Comparison of ENCODE assay signal across 10 mouse cellular contexts in the genomic region with DNA sequence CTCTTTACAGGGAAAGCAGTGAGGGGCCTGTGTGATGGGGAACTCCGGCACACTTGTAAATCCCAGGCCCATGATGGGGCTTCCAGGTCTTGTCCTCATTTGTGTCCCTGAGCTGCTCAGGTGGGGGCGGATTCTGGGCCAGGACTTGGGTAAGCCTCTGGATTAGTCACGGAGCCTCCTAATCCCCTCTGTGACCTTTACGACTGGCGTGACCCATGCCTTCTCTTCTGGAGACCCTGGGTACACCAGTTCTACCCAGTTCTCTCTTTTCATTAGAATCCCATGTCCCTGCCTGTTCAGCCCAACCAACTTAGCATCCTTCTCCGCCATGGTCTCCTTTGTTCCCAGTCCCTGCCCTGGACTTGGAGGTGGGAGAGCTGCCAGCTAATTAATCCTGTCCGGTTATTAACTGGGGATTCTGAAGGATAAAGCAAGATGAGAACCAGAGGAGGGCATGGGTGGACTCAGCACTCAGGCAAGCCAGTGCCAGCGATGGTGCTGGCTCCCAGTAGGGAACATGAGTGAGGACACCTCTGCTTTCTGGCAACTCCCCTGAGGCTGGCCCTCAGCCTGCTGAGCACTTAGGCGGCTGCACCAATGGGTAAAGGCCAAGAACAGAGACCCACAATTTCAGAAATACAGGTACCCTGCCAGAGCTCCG. TPM values are rescaled to one million over a fixed set of nuclear protein-coding genes. Genes with fewer than 3 reads are reported as not detected.
A peak's percentile ranks its signal among the peaks of the same experiment; 100 is the strongest.
DNase-seq lines count a peak whose midpoint lies in the region; ATAC-seq and TF ChIP-seq lines count a peak whose summit lies in the region.
"Had no signal": no experiment of that assay in that cellular context is flagged by ENCODE, and none has a peak within 500 bp of the region (broad histone marks: within the 10 kb centered on the region; RNA-seq: fewer than 3 reads in every experiment).

No protein-coding gene starts in this region.

- DNase-seq in lung, adult 18-20 months: no peak
- DNase-seq in forebrain, embryonic 10.5 days (ENCODE audit: extremely low spot score, low spot score): peak; percentile 56
- DNase-seq in hindbrain, postnatal 0 days (ENCODE audit: low spot score): peak; percentile 49
- DNase-seq in urinary bladder, postnatal 10 days (ENCODE audit: low spot score): no peak
- DNase-seq in kidney, postnatal 36 days: no peak
- DNase-seq in kidney, adult 9 months: no peak

- 0 out of 2 replicates have a peak overlapping the region, but pooled peaks have one; percentile 90 for H3K4me3 ChIP-seq in lung, embryonic 15.5 days
- H3K4me3 ChIP-seq in forebrain, embryonic 10.5 days: peak overlapping the region; percentile 93
- H3K4me3 ChIP-seq in hindbrain, postnatal 0 days (ENCODE audit: low read length): no peak overlapping the region
- H3K4me3 ChIP-seq in neural tube, embryonic 14.5 days (ENCODE audit: low read depth, low read length): 0 out of 2 replicates have a peak overlapping the region, but pooled peaks have one; percentile 4

- ATAC-seq in lung, embryonic 15.5 days (ENCODE audit: borderline replicate concordance, extremely low read depth, low FRiP score, low TSS enrichment): no peak
- no peak for ATAC-seq in hindbrain, postnatal 0 days
- ATAC-seq in neural tube, embryonic 14.5 days (ENCODE audit: low read depth): no peak

- no peaks in the 10 kb centered on the region for H3K27me3 ChIP-seq in lung, embryonic 15.5 days
- peaks cover 30% of the 10 kb centered on the region for H3K27me3 ChIP-seq in forebrain, embryonic 10.5 days (ENCODE audit: poor library complexity, severe bottlenecking)
- no peaks in the 10 kb centered on the region for H3K27me3 ChIP-seq in hindbrain, postnatal 0 days (ENCODE audit: insufficient read depth, low read length)
- no peaks in the 10 kb centered on the region for H3K27me3 ChIP-seq in neural tube, embryonic 14.5 days (ENCODE audit: control insufficient read depth, insufficient read depth, low read length)

- H3K4me1 ChIP-seq in lung, embryonic 15.5 days: peaks cover 24% of the 10 kb centered on the region
- H3K4me1 ChIP-seq in forebrain, embryonic 10.5 days: peaks cover 40% of the 10 kb centered on the region
- H3K4me1 ChIP-seq in hindbrain, postnatal 0 days (ENCODE audit: insufficient read depth, low read length): peaks cover 24% of the 10 kb centered on the region
- peaks cover 23% of the 10 kb centered on the region for H3K4me1 ChIP-seq in neural tube, embryonic 14.5 days (ENCODE audit: control insufficient read depth, insufficient read depth, low read length)

- H3K9ac ChIP-seq in lung, embryonic 15.5 days: no peak overlapping the region
- H3K9ac ChIP-seq in hindbrain, postnatal 0 days (replicated peaks; ENCODE audit: low read length): no peak overlapping the region
- H3K9ac ChIP-seq in neural tube, embryonic 14.5 days (replicated peaks; ENCODE audit: low read depth, low read length): no peak overlapping the region
- H3K9ac ChIP-seq: heart, embryonic 15.5 days had no signal

- peaks cover 25% of the 10 kb centered on the region for H3K36me3 ChIP-seq in lung, embryonic 15.5 days
- peaks cover 26% of the 10 kb centered on the region for H3K36me3 ChIP-seq in forebrain, embryonic 10.5 days (replicated peaks)
- H3K36me3 ChIP-seq in hindbrain, postnatal 0 days (ENCODE audit: insufficient read depth, low read length): peaks cover 21% of the 10 kb centered on the region
- peaks cover 24% of the 10 kb centered on the region for H3K36me3 ChIP-seq in neural tube, embryonic 14.5 days (ENCODE audit: control insufficient read depth, insufficient read depth, low read length)

- H3K4me2 ChIP-seq in lung, embryonic 15.5 days: peak overlapping the region; percentile 58; the same call in 1 of the 2 replicates
- peak overlapping the region; percentile 61; the same call in 1 of the 2 replicates for H3K4me2 ChIP-seq in hindbrain, postnatal 0 days (ENCODE audit: low read depth, low read length)
- H3K4me2 ChIP-seq in neural tube, embryonic 14.5 days (ENCODE audit: low read depth, low read length): peak overlapping the region; percentile 59

- H3K27ac ChIP-seq in lung, embryonic 15.5 days: 0 out of 2 replicates have a peak overlapping the region, but pooled peaks have one; percentile 24
- peak overlapping the region; percentile 100 for H3K27ac ChIP-seq in forebrain, embryonic 10.5 days
- peak overlapping the region; percentile 62 for H3K27ac ChIP-seq in hindbrain, postnatal 0 days
- H3K27ac ChIP-seq in neural tube, embryonic 14.5 days (ENCODE audit: low read depth, low read length): peak overlapping the region; percentile 61
- H3K27ac ChIP-seq: heart, embryonic 15.5 days; macrophage had no signal

- WGBS in lung, embryonic 15.5 days: 66% methylated on average over 10 of the region's 10 CpGs
- WGBS in forebrain, embryonic 10.5 days: 16% methylated on average over 10 of the region's 10 CpGs
- WGBS in hindbrain, postnatal 0 days: 36% methylated on average over 10 of the region's 10 CpGs
- 46% methylated on average over 10 of the region's 10 CpGs for WGBS in neural tube, embryonic 14.5 days

- TF ChIP-seq CTCF in hindbrain, postnatal 0 days (IDR thresholded peaks at IDR 0.05; ENCODE audit: low read depth): no peak

- no peaks in the 10 kb centered on the region for H3K9me3 ChIP-seq in lung, embryonic 15.5 days
- no peaks in the 10 kb centered on the region; the same call in 1 of the 2 replicates for H3K9me3 ChIP-seq in forebrain, embryonic 10.5 days
- H3K9me3 ChIP-seq in hindbrain, postnatal 0 days (ENCODE audit: low read length): no peaks in the 10 kb centered on the region
- H3K9me3 ChIP-seq in neural tube, embryonic 14.5 days (ENCODE audit: control insufficient read depth, low read length): no peaks in the 10 kb centered on the region
- H3K9me3 ChIP-seq: heart, embryonic 15.5 days had no signal

RNA-seq across cellular contexts. Expression of gene Cyth2, which starts 1.1 kb away (rescaled TPM):
- polyA plus RNA-seq in lung, embryonic 15.5 days (2015; fragmentation: Nextera tagmentation; extraction: Ambion mirVana): 115 and 122 TPM in 2 replicates
- polyA plus RNA-seq in forebrain, embryonic 10.5 days (2016; fragmentation: Nextera tagmentation; extraction: Ambion mirVana): 132 and 136 TPM in 2 replicates
- total RNA-seq in hindbrain, postnatal 0 days (2014; rRNA removed): 176 and 221 TPM in 2 replicates
- polyA plus RNA-seq in hindbrain, postnatal 0 days (2015; fragmentation: Nextera tagmentation; extraction: Ambion mirVana): 209 and 216 TPM in 2 replicates
- polyA plus RNA-seq in neural tube, embryonic 14.5 days (2014; fragmentation: Nextera tagmentation; extraction: Ambion mirVana): 223 and 266 TPM in 2 replicates

RNA-seq across cellular contexts. Expression of gene Kcnj14, which starts 9.1 kb away (rescaled TPM):
- 0.79 and 0.84 TPM in 2 replicates for polyA plus RNA-seq in lung, embryonic 15.5 days (2015; fragmentation: Nextera tagmentation; extraction: Ambion mirVana)
- polyA plus RNA-seq in forebrain, embryonic 10.5 days (2016; fragmentation: Nextera tagmentation; extraction: Ambion mirVana): 0.76 and 0.78 TPM in 2 replicates
- total RNA-seq in hindbrain, postnatal 0 days (2014; rRNA removed): 0.97 and 1.4 TPM in 2 replicates
- 0.89 and 1.2 TPM in 2 replicates for polyA plus RNA-seq in hindbrain, postnatal 0 days (2015; fragmentation: Nextera tagmentation; extraction: Ambion mirVana)
- polyA plus RNA-seq in neural tube, embryonic 14.5 days (2014; fragmentation: Nextera tagmentation; extraction: Ambion mirVana): 1.1 and 1.3 TPM in 2 replicates
- polyA plus RNA-seq: macrophage had no signal

RNA-seq across cellular contexts. Expression of gene Grwd1, which starts 15.3 kb away (rescaled TPM):
- polyA plus RNA-seq in lung, embryonic 15.5 days (2015; fragmentation: Nextera tagmentation; extraction: Ambion mirVana): 67.8 and 73.6 TPM in 2 replicates
- polyA plus RNA-seq in forebrain, embryonic 10.5 days (2016; fragmentation: Nextera tagmentation; extraction: Ambion mirVana): 132 and 137 TPM in 2 replicates
- 29.1 and 34.6 TPM in 2 replicates for total RNA-seq in hindbrain, postnatal 0 days (2014; rRNA removed)
- polyA plus RNA-seq in hindbrain, postnatal 0 days (2015; fragmentation: Nextera tagmentation; extraction: Ambion mirVana): 44.6 and 48.6 TPM in 2 replicates
- 39.0 and 40.5 TPM in 2 replicates for polyA plus RNA-seq in neural tube, embryonic 14.5 days (2014; fragmentation: Nextera tagmentation; extraction: Ambion mirVana)

RNA-seq across cellular contexts. Expression of gene Sult2b1, which starts 31.0 kb away (rescaled TPM):
- 6.1 and 7.8 TPM in 2 replicates for polyA plus RNA-seq in lung, embryonic 15.5 days (2015; fragmentation: Nextera tagmentation; extraction: Ambion mirVana)
- 1.6 and 2.3 TPM in 2 replicates for polyA plus RNA-seq in forebrain, embryonic 10.5 days (2016; fragmentation: Nextera tagmentation; extraction: Ambion mirVana)
- total RNA-seq in hindbrain, postnatal 0 days (2014; rRNA removed): 4.7 and 12.1 TPM in 2 replicates
- polyA plus RNA-seq in hindbrain, postnatal 0 days (2015; fragmentation: Nextera tagmentation; extraction: Ambion mirVana): 5.7 and 7.4 TPM in 2 replicates
- 6.8 and 9.7 TPM in 2 replicates for polyA plus RNA-seq in neural tube, embryonic 14.5 days (2014; fragmentation: Nextera tagmentation; extraction: Ambion mirVana)

RNA-seq across cellular contexts. Expression of gene Lmtk3, which starts 31.9 kb away (rescaled TPM):
- 1.1 and 1.4 TPM in 2 replicates for polyA plus RNA-seq in lung, embryonic 15.5 days (2015; fragmentation: Nextera tagmentation; extraction: Ambion mirVana)
- 1.7 and 2.7 TPM in 2 replicates for polyA plus RNA-seq in forebrain, embryonic 10.5 days (2016; fragmentation: Nextera tagmentation; extraction: Ambion mirVana)
- total RNA-seq in hindbrain, postnatal 0 days (2014; rRNA removed): 125 and 133 TPM in 2 replicates
- 13.6 and 13.9 TPM in 2 replicates for polyA plus RNA-seq in hindbrain, postnatal 0 days (2015; fragmentation: Nextera tagmentation; extraction: Ambion mirVana)
- polyA plus RNA-seq in neural tube, embryonic 14.5 days (2014; fragmentation: Nextera tagmentation; extraction: Ambion mirVana): 21.2 and 32.3 TPM in 2 replicates
- polyA plus RNA-seq: heart, embryonic 15.5 days had no signal

Comparison
In these comparisons a context has a peak if more than half of its experiments do, and no peak if none do; other contexts are left out.
1. H3K27ac ChIP-seq: peak in every context shown above with its lines; median percentile 100 in forebrain, embryonic 10.5 days; 62 in hindbrain, postnatal 0 days; 61 in neural tube, embryonic 14.5 days; 24 in lung, embryonic 15.5 days.
2. DNase-seq: peak in forebrain, embryonic 10.5 days (single experiment) and hindbrain, postnatal 0 days (single experiment); none in lung, adult 18-20 months (0 of 2), urinary bladder, postnatal 10 days (single experiment), kidney, postnatal 36 days (0 of 2) and kidney, adult 9 months (single experiment).
3. Peak in every context shown above with its lines, with median percentiles within 50 percentile points of each other: H3K4me2 ChIP-seq.